Mouse (Mus musculus) CD4-positive, CD25-positive, alpha-beta regulatory T cell, adult 2 months (primary cell): ENCODE results near the gene Osm.
A peak's percentile ranks its signal among the peaks of the same experiment; 100 is the strongest.

Experiments used
- DNase-seq: peaks from one replicate; pipeline ENCODE4 v3.0.0-alpha.2; 2012; ENCODE audit warnings: low read depth, low spot score

Gene Osm

GRCm38 (mm10) chr11:4215061-4215460 is 21.2 kb upstream of the Osm start:
- no peak for DNase-seq

DNA sequence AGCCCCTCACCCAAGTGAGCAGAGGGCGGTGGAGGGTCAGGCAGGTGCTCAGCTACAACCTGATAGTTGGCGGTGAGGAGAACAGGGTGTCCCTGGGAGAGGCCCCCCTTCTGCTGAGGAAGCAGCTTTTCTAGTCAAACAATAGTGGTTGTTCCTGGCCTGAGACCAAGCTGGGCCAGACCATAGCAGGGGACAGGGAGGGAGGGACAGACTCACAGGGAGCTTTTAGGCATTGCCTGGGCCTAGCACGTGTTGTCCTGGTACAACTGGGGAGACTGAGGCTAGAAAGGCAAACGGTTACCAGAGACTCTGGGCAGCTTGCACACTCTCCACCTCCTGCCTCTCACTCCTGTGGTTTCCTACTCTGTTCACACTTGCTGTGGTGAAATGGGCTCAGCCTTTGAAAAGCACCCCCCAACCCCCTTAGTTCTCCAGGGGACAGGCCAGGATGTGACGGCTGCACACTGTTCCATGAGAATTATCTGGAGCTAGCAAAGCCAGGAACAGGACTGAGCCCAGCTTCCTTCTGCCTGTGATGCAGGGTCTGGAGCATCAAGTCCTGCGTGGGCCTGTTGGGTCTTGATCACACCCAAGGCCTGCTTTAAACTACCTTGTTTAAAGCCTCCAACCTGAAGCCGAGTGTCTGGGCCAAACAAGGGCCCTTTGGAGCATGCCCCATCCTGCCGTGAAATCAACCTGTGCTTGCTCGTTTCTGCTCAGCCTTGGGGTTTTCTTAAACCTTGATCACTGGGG is 19.8 kb upstream of the Osm start:
- DNase-seq: no peak

GRCm38 (mm10) chr11:4217914-4218629 is 18.1 kb upstream of the Osm start, which contains the start of gene Castor1:
Castor1 (plus strand) TSS chr11:4218225.
- peak; percentile 94 for DNase-seq

DNA sequence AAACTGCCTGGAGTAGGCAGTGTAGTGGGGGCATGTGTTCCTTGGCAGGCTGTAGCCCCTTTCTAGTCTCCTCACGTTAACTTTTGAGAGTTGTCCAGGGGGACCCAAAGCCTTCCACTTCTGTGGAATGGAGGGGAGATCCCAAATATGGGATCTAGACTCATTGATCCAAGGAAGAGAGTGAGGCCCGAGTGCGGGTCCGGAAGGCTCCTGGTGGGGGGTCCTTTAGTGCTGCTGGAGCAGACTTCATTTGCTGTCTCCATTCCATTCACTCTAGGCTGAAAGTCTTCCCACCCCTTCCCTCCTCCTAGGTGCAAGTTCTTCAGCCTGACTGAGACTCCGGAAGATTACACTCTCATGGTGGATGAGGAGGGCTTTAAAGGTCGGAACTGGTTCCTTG is 17.6 kb upstream of the Osm start:
- DNase-seq: no peak

DNA sequence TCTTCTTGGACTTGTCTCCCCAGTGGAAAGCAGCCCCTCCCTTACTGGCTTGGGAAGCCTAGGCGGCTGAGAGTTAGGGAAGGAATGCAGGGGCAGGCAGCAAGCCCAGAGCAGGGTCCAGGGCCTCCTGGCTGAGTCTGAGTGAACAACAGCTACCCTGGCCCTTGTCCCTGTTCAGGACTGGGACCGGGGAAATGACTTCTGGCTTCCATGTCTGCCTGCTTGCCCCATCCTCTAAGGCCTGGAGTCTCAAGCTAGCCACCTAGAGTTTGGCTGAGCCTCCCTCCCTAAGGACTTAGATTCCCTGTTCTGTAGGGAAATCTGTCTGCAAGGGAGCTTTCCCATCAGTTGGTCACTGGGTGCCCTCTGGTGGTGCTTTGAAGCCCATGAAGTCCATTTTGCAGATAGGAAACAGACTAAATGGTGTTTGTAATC is 16.9 kb upstream of the Osm start:
- peak; percentile 78 for DNase-seq

GRCm38 (mm10) chr11:4219908-4220307 is 16.3 kb upstream of the Osm start:
- peak; percentile 33 for DNase-seq

- peak; percentile 92 for DNase-seq
These were observed 15.5 kb upstream of the Osm start for GRCm38 (mm10) chr11:4220443-4221400.

DNA sequence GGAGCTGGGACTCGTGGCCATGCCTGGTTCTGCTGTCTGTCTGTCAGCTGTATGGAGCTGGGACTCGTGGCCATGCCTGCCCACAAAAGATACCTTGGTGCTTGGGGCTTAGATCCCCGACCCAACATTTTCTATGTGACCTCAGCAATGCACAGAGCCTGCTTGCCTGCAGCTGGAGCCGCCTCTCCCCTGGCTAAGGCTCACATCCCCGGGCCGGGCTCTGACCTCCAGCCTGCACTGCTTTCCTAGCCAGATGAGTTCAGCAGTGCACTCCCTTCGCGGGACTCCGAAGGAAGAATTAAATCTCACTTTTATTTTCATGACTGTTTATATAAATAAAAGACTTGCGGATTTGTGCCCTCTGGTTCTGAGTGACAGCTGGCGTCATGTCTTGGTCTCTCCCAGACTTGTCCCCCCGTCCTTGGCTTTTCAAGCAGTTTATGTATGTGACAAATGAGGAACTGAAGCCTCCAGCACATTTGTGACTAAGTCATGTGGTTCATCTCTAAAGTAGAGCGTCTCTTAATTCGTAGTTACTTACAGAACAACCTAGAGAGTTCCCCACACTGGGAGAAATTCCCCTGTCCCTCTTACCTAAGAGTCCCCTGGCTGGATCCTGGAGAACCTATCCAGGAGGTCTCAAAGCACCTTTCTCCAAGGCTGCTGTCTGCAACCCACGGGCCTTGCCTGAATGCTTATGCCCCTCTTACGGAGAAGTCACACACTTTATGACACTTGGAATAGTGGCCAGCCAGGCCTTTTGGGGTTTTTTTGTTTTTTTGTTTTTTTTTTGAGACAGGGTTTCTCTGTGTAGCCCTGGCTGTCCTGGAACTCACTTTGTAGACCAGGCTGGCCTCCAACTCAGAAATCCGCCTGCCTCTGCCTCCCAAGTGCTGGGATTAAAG is 13.9 kb upstream of the Osm start:
- no peak for DNase-seq

- peak; percentile 66 for DNase-seq
These were observed 12.6 kb upstream of the Osm start for GRCm38 (mm10) chr11:4223393-4224188.

- no peak for DNase-seq
These were observed 12.0 kb upstream of the Osm start for GRCm38 (mm10) chr11:4224223-4224622.

- DNase-seq: no peak
These were observed 9.5 kb upstream of the Osm start for GRCm38 (mm10) chr11:4226569-4227325.

DNA sequence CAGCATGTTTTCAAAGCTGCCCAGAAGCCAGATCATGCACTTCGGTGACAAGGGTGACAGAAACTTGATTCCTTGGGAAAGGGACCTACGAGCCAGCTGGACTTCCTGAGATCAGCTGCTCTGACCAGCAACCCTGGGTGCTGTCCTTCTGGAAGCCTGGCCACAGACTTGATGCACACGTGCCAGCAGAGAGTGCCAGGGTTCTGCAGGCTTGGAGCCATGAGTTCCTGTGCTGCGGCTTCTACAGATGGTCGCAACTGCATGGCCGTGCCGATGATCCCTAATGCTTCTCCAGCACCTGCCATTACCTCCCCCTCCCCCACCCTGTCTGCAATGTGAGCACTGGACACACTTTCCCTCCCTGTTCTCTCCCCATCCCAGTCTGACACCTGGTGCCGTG is 7.8 kb upstream of the Osm start:
- no peak for DNase-seq

DNA sequence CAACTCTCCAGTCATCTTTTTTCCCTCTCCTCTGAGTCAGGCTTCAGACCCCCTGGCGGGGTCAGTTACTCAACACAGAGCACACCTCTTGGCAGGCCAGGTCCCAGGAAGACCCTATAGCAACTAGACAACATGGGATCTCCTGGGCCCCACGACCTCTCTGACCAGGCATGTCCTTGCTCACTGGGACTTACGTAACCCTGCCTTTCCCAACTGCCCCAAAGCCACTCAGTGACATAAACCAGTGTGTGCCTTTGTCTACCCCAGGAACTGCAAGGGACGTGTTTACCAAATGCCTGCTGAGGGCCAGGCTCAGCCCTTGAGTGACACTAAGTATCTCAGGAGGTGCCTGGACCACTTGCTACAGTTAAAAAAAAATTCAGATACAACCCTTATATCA is 6.4 kb upstream of the Osm start:
- no peak for DNase-seq

DNA sequence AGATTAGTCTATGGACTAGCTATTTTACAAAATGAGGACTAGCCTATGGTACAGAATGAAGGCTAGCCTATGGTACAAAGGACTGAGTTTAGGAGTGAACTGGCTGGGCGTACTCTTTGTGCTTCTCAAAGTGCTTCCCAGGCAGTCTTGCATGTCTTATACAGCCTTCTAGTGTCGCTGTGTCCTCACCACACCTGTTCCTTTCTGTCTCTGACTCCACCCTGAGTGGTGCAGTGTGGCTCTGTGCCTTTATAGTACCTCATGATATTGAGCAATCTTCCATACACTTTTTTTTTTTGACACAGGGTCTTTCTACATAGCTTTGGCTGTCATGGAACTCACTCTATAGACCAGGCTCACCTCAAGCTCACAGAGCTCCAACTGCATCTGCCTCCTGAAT is 4.8 kb upstream of the Osm start:
- DNase-seq: no peak

DNA sequence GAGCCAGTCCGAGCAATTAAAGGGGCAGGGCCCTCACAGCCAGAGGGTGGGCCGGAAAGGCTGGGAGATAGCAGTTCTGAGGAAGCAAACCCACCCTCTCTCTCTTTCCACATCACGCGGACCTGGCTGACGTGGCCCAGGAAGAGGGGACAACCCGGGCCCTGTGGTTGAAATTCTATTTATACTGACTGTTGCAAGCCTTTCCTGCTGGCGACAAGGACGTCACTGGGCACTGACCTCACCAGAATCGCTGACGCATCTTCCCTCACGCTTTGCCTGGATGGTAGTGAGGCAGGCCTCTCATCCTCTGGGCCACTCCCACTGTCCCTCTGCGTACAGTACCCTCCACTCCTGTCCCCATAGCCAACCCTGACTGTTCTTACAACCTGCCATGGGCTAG is 3.6 kb upstream of the Osm start:
- no peak for DNase-seq

GRCm38 (mm10) chr11:4235052-4235655 is 1.1 kb upstream of the Osm start:
- DNase-seq: no peak

- peak; percentile 59 for DNase-seq
These were observed 387 bp downstream of the Osm start for GRCm38 (mm10) chr11:4236546-4237067.

DNA sequence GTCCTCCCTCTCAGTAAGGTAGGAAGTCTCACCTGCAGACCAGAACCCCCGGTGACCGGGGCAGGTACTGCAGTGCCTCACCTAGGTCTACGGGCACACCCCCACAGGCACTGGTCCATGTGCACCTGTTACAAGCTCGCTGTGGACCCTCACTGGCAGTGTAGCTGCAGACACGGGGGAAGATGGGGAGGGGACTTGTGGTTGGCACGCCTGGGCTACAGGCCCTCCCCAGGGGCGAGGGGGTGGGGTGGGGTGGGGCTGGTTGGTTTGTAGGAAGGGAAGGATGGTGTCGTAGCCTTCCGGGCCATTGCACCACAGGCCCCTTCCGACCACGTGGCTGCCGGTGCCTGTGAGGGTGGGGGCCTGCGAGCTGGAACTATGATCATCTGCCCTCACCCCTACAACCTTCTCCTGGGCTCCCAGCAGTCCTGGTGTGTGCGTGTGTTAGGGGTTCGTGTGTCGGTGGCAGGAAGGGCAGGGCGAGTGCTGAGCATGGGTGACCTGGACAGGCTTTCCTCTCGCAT is 1.2 kb downstream of the Osm start:
- DNase-seq: peak; percentile 86
